Mouse (Mus musculus) G1E (cell line): ENCODE results near the gene Hs2st1.

ENCODE experiments used
- CTCF ChIP-seq: IDR thresholded peaks from 2 replicates; pipeline ENCODE4 v1.5.1; 2012; ENCODE audit warnings: low read depth, low read length, inconsistent platforms, mixed read lengths
- POLR2AphosphoS5 ChIP-seq: IDR thresholded peaks from 2 replicates; pipeline ENCODE4 v1.6.1; 2012; ENCODE audit warnings: low read depth, low read length, inconsistent platforms; ENCODE audit not compliant: insufficient replicate concordance

- TF ChIP-seq CTCF (no peak), POLR2AphosphoS5 (no peak)
Measured at GRCm38 (mm10) chr3:144513169-144514121, 56.5 kb downstream of the Hs2st1 start.
